Mouse (Mus musculus): Measurements from ENCODE around the gene Lrrc10b. TPM values are rescaled to one million over a fixed set of nuclear protein-coding genes. Genes with fewer than 3 reads are reported as not detected.

Gene Lrrc10b
- polyA plus RNA-seq, 1 experiment from 2014 or later = 0.78 TPM

DNA sequence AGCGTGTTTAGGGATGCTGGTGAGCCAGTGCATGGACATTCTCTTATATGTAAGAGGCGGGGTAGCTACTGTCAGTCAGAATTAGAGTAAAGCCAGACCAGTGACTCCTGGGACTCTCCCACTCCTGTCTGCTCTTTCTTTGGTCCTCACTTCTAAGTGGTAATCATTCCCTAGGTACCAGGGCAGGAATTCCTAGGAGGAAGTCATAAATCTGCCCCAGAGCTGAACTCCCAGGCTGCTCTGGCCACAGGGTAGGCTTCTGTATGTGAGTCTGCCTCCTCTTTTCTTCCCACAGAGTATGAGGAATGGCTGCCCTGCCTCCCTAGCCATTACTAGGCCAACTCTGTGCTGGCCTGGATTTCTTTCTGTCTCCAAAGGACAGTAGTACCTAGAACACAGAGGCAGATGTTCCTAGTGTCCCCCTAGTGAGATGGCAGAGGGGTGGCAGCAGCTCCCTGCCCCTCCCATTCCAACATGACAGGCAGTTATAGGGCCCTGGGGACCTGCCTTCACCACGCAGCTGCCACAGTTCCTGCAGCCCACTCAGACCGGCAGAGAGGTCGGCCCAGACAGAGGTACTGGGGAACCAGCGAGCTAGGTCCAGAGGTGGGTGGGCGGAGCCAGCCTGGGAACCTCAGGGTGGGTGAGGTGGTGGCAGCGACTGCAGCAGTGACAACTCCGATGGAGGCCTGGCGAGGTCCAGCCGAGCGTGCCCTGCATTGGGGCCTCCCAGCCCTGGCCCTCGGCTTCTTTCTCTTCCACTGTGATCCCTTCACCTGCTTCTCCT lies 31.6 kb downstream of the Lrrc10b start:
- no peaks in the 10 kb centered on the region for H3K9me3 ChIP-seq (ENCODE audit: low read depth, low read length)
- no peak overlapping the region for H3K4me3 ChIP-seq (ENCODE audit: low read depth, low read length)
- no peak for TF ChIP-seq CTCF (IDR thresholded peaks at IDR 0.05; ENCODE audit: low read depth)
- no peak overlapping the region for H3K9ac ChIP-seq
- whole genome bisulfite sequencing = 56% methylated on average over 13 of the region's 13 CpGs
- no peak overlapping the region for H3K4me2 ChIP-seq
- peaks cover 12% of the 10 kb centered on the region; the same call in 1 of the 2 replicates for H3K27me3 ChIP-seq (ENCODE audit: insufficient read depth, low read length)
- H3K4me1 ChIP-seq (ENCODE audit: insufficient read depth) = peaks cover 22% of the 10 kb centered on the region
- H3K27ac ChIP-seq (ENCODE audit: low read depth) = no peak overlapping the region
- DNase-seq (no peak), ATAC-seq (ENCODE audit: insufficient read depth) (no peak)
- H3K36me3 ChIP-seq (ENCODE audit: insufficient read depth) = no peaks in the 10 kb centered on the region

DNA sequence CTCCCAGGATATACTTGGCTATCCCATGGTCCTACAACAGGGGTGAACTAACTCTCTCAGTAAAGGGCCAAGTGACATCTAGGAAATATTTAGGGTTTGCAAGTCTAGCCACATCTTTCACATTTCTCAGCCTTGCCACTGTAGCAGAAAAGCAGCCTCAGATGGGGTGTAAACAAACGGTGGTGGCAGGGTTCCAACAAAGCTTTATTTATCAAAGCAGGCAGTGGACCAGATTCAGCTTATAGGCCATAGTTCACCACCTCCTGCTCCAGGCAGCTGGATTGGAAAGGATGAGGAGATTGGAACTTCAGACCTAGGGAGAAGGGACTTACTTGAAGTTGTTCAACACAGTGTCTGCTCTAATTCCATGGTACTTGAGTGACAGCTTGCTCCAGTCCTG lies 32.5 kb downstream of the Lrrc10b start:
- no peak overlapping the region for H3K27ac ChIP-seq (ENCODE audit: low read depth)
- ATAC-seq (ENCODE audit: insufficient read depth) (no peak), DNase-seq (peak; percentile 77)
- TF ChIP-seq CTCF (IDR thresholded peaks at IDR 0.05; ENCODE audit: low read depth) = no peak
- 36% methylated on average over 1 of the region's 1 CpGs for WGBS
- peaks cover 13% of the 10 kb centered on the region for H3K4me1 ChIP-seq (ENCODE audit: insufficient read depth)
- no peak overlapping the region for H3K4me3 ChIP-seq (ENCODE audit: low read depth, low read length)
- no peaks in the 10 kb centered on the region for H3K9me3 ChIP-seq (ENCODE audit: low read depth, low read length)
- H3K9ac ChIP-seq = no peak overlapping the region
- no peak overlapping the region for H3K4me2 ChIP-seq
- peaks cover 12% of the 10 kb centered on the region; the same call in 1 of the 2 replicates for H3K27me3 ChIP-seq (ENCODE audit: insufficient read depth, low read length)
- H3K36me3 ChIP-seq (ENCODE audit: insufficient read depth) = no peaks in the 10 kb centered on the region

DNA sequence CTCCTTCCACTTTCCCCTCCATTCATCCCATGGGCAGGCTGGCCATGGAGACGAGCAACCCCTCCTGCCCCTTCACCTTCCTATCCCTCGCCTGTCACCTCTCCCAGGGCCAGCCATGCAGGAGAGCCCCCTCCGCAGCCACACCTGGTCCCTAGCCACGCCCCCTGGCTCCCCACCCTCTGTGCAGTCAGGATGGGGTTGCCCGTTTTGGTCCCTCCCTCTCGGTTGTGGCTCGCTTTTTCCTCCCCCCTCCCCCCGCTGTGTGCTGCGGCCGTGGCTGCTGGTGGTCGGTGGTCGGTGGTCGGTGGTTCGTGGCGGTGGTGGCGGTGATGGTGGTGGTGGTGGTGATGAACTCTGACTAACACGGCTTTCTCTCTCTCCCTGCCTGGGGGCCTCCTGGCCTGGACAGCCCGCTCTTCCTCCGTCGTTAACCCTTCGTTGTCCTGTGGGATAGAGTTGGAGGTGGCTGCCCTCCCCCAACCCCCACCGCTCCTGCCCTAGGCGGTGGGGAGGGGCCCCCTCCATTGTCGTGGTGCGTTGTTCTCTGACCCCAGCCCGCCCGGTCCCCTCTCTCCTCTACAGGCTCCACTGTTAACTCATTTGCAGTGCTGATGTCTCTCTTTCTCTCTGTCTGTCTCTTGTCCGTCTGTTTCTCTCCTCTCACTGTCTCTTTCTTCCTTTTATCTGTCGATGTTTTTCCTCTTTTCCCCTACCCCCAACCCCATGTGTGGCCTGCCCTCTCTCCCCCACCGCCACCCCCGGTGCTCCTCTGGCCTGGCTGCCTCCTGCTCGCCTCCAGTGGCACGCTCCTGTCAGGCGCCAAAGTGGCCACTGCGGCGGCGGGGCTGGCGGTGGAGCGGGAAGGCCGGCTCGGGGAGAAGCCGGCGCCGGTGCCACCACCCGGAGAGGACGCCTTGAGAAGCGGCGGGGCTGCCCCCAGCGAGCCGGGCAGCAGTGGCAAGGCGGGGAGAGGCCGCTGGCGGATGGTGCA lies 35.0 kb downstream of the Lrrc10b start:
- Histone ChIP-seq H3K4me2 (peak overlapping the region; percentile 65), H3K9ac (peak overlapping the region; percentile 32), H3K4me3 (ENCODE audit: low read depth, low read length) (peak overlapping the region; percentile 27), H3K36me3 (ENCODE audit: insufficient read depth) (no peaks in the 10 kb centered on the region), H3K27me3 (ENCODE audit: insufficient read depth, low read length) (peaks cover 12% of the 10 kb centered on the region; the same call in 1 of the 2 replicates), H3K27ac (ENCODE audit: low read depth) (no peak overlapping the region), H3K9me3 (ENCODE audit: low read depth, low read length) (no peaks in the 10 kb centered on the region), H3K4me1 (ENCODE audit: insufficient read depth) (peaks cover 13% of the 10 kb centered on the region; the same call in 1 of the 2 replicates)
- ATAC-seq (ENCODE audit: insufficient read depth) (peak; percentile 52; the same call in 1 of the 2 replicates), DNase-seq (no peak)
- 3% methylated on average over 50 of the region's 53 CpGs for WGBS
- TF ChIP-seq CTCF (IDR thresholded peaks at IDR 0.05; ENCODE audit: low read depth) = no peak

DNA sequence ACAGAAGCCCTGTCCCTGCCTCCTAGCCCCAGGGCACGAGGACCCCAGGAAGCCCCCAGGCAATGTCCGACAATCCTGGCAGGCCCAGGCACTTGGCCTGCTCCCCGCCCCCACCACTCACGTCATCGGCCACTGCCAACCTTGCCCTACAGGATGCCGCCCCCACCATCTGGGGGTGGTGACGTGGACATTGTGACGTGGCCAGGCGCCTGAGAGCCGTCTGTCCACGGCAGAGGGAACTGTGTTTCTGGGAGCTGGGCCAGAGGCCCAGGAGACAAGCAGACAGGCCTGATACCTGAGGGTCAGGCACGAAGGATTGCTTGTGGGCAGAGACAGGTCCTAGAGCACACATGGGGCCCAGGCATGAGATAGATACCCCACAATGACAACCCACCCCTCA lies 39.8 kb downstream of the Lrrc10b start:
- H3K9me3 ChIP-seq (ENCODE audit: low read depth, low read length) = no peaks in the 10 kb centered on the region
- no peak overlapping the region for H3K4me3 ChIP-seq (ENCODE audit: low read depth, low read length)
- peaks cover 14% of the 10 kb centered on the region for H3K4me1 ChIP-seq (ENCODE audit: insufficient read depth)
- no peak overlapping the region for H3K9ac ChIP-seq
- 60% methylated on average over 12 of the region's 12 CpGs for WGBS
- H3K4me2 ChIP-seq = no peak overlapping the region
- no peaks in the 10 kb centered on the region for H3K36me3 ChIP-seq (ENCODE audit: insufficient read depth)
- TF ChIP-seq CTCF (IDR thresholded peaks at IDR 0.05; ENCODE audit: low read depth) = no peak
- ATAC-seq (ENCODE audit: insufficient read depth) (no peak), DNase-seq (no peak)
- peak overlapping the region; percentile 46; the same call in 1 of the 2 replicates for H3K27ac ChIP-seq (ENCODE audit: low read depth)
- H3K27me3 ChIP-seq (ENCODE audit: insufficient read depth, low read length) = 0 out of 2 replicates have a peak, but pooled peaks cover 4% of the 10 kb centered on the region

DNA sequence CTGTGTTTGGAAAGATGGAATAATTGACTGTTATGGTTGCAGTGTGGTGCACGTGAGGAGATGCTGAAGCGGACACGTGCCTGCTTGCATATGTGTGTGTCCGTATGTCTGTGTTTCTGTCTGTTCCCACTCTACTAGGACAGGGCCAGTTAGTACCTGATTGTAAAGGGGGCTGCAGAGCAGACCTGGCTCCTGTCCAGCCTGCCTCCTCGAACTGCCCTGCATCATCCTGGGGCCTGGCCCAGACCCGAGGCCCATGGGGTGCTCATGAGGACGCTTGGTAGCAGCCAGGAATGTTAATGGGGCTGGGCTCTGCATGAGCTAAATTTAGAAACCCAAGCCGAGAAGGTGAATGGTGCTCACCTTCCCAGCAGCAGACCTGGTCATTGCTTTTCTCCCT lies 40.4 kb downstream of the Lrrc10b start:
- ATAC-seq (ENCODE audit: insufficient read depth) = no peak
- Histone ChIP-seq H3K4me3 (ENCODE audit: low read depth, low read length) (no peak overlapping the region), H3K27ac (ENCODE audit: low read depth) (peak overlapping the region; percentile 46; the same call in 1 of the 2 replicates), H3K4me2 (no peak overlapping the region), H3K9me3 (ENCODE audit: low read depth, low read length) (no peaks in the 10 kb centered on the region), H3K36me3 (ENCODE audit: insufficient read depth) (no peaks in the 10 kb centered on the region), H3K27me3 (ENCODE audit: insufficient read depth, low read length) (0 out of 2 replicates have a peak, but pooled peaks cover under 1% of the 10 kb centered on the region), H3K4me1 (ENCODE audit: insufficient read depth) (peaks cover 8% of the 10 kb centered on the region; the same call in 1 of the 2 replicates), H3K9ac (no peak overlapping the region)
- DNase-seq = no peak
- 47% methylated on average over 8 of the region's 8 CpGs for WGBS
- TF ChIP-seq CTCF (IDR thresholded peaks at IDR 0.05; ENCODE audit: low read depth) = no peak

DNA sequence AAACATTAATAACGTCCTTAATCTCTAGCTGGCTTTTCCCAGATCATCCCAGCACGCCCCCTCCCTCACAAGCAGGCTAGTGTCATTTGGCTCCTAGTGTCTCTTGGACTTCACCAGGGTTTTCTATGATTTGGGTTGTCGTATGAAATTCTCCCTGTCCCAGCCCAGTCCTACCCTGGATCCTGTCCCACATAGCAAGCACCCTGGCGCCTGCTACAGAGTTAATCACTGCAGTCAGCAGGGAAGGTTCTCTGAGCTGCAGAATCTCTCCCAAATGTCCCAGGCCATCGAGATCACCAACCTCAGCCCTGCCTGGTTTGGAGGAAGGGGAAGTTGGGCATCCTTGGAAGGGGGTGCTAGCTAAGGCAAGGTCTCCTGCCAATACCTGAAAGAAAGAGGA lies 41.8 kb downstream of the Lrrc10b start:
- Histone ChIP-seq H3K36me3 (ENCODE audit: insufficient read depth) (no peaks in the 10 kb centered on the region), H3K27ac (ENCODE audit: low read depth) (no peak overlapping the region), H3K27me3 (ENCODE audit: insufficient read depth, low read length) (no peaks in the 10 kb centered on the region), H3K9me3 (ENCODE audit: low read depth, low read length) (no peaks in the 10 kb centered on the region), H3K4me2 (no peak overlapping the region), H3K9ac (no peak overlapping the region), H3K4me3 (ENCODE audit: low read depth, low read length) (no peak overlapping the region), H3K4me1 (ENCODE audit: insufficient read depth) (peaks cover 6% of the 10 kb centered on the region; the same call in 1 of the 2 replicates)
- DNase-seq = no peak
- ATAC-seq (ENCODE audit: insufficient read depth) = no peak
- no peak for TF ChIP-seq CTCF (IDR thresholded peaks at IDR 0.05; ENCODE audit: low read depth)
- 65% methylated on average over 5 of the region's 5 CpGs for WGBS
